In the genomic region with DNA sequence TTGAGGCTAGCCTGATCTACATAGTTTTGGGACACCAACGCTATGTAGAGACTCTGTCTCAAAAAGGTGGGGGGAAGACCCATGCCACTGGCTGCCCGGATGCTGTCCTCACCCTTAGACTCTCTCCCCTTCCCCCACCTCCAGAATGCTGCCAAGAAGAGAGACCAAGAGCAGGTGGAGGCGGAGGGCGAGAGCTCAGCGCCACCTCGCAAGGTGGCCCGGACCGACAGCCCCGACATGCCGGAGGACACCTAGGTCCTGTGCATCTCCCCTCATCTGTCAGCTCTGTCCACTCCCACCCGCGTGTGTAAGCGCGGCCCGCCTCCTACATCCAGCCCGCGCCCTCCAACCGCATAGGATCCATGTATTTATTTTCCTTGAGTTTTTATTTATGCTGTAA, we compare ENCODE assay signal across 7 mouse cellular contexts.
"Had no signal": no experiment of that assay in that cellular context is flagged by ENCODE, and none has a peak within 500 bp of the region (broad histone marks: within the 10 kb centered on the region; RNA-seq: fewer than 3 reads in every experiment).

No protein-coding gene starts in this region.

- DNase-seq: liver, postnatal 0 days; lung, adult 2 months; lung, postnatal 14 days; lung, postnatal 36 days; thymus, adult 2 months; thymus, postnatal 25 days; thymus, postnatal 4 days had no signal
